33 mouse cellular contexts compared by ENCODE assay signal in genomic region chr10:24292671-24293070, GRCm38 (mm10).
A peak's percentile ranks its signal among the peaks of the same experiment; 100 is the strongest.
DNase-seq lines count a peak whose midpoint lies in the region; ATAC-seq lines count a peak whose summit lies in the region.
"Had no signal": no experiment of that assay in that cellular context is flagged by ENCODE, and none has a peak within 500 bp of the region (broad histone marks: within the 10 kb centered on the region; RNA-seq: fewer than 3 reads in every experiment).

No protein-coding gene starts in this region.

- H3K4me2 ChIP-seq in neural tube, embryonic 15.5 days, result no peak overlapping the region
- H3K4me2 ChIP-seq: embryonic facial prominence, embryonic 12.5 days; embryonic facial prominence, embryonic 15.5 days; heart, embryonic 12.5 days; heart, embryonic 15.5 days; hindbrain, embryonic 13.5 days had no signal

- peak; percentile 1 for DNase-seq in neural tube, embryonic 10.5 days (ENCODE audit: extremely low spot score, low spot score)
- peak; percentile 37 for DNase-seq in 416B (ENCODE audit: low read depth)
- DNase-seq in T-cell, adult 2 months (ENCODE audit: low spot score), result peak; percentile 42
- DNase-seq in kidney, adult 9 months, result no peak
- DNase-seq in adrenal gland, adult (ENCODE audit: inconsistent age in 2 of 2, low spot score in 1 of 2), result no peak
- no peak for DNase-seq in urinary bladder, postnatal 14 days (ENCODE audit: low spot score)
- DNase-seq: adrenal gland, postnatal 10 days; adrenal gland, postnatal 36 days; cerebellum, adult 11 months; cerebellum, adult 2 months; cerebellum, adult 9-11 months; cerebellum, postnatal 25 days; forebrain, postnatal 0 days; gastrocnemius, adult 2 months; gastrocnemius, postnatal 14 days; heart, adult 11 months; heart, postnatal 10 days; heart, postnatal 36 days had no signal

- H3K27me3 ChIP-seq in neural tube, embryonic 15.5 days (replicated peaks), result no peaks in the 10 kb centered on the region
- H3K27me3 ChIP-seq: CH12.LX; embryonic facial prominence, embryonic 12.5 days; embryonic facial prominence, embryonic 15.5 days; heart, embryonic 12.5 days; heart, embryonic 15.5 days; hindbrain, embryonic 13.5 days had no signal

- no peak overlapping the region for H3K9ac ChIP-seq in neural tube, embryonic 15.5 days (replicated peaks)
- H3K9ac ChIP-seq: embryonic facial prominence, embryonic 12.5 days; embryonic facial prominence, embryonic 15.5 days; forebrain, postnatal 0 days; heart, embryonic 12.5 days; heart, embryonic 15.5 days; hindbrain, embryonic 13.5 days had no signal

- H3K27ac ChIP-seq in neural tube, embryonic 15.5 days (replicated peaks), result no peak overlapping the region
- H3K27ac ChIP-seq: embryonic facial prominence, embryonic 12.5 days; embryonic facial prominence, embryonic 15.5 days; gastrocnemius, adult 2 months; heart, embryonic 15.5 days; hindbrain, embryonic 10.5 days; hindbrain, embryonic 13.5 days had no signal

- H3K36me3 ChIP-seq in neural tube, embryonic 15.5 days, result no peaks in the 10 kb centered on the region
- H3K36me3 ChIP-seq: embryonic facial prominence, embryonic 12.5 days; embryonic facial prominence, embryonic 15.5 days; G1E; heart, embryonic 12.5 days; heart, embryonic 15.5 days; hindbrain, embryonic 10.5 days; hindbrain, embryonic 13.5 days had no signal

- no peak for ATAC-seq in neural tube, embryonic 15.5 days (ENCODE audit: low FRiP score)
- 0 out of 2 replicates have a peak, but pooled peaks have one; percentile 30 for ATAC-seq in megakaryocyte, adult 5-6 weeks (ENCODE audit: poor library complexity, severe bottlenecking)
- ATAC-seq: forebrain, embryonic 14.5 days; forebrain, postnatal 0 days; hindbrain, embryonic 16.5 days; inflammation-experienced regulatory T-cells, adult 6 months; intestine, embryonic 16.5 days; Patski had no signal

- WGBS in neural tube, embryonic 15.5 days, result 97% methylated on average over 1 of the region's 1 CpGs

- no peak overlapping the region for H3K4me3 ChIP-seq in neural tube, embryonic 15.5 days (replicated peaks)
- H3K4me3 ChIP-seq: embryonic facial prominence, embryonic 12.5 days; embryonic facial prominence, embryonic 15.5 days; gastrocnemius, adult 2 months; heart, embryonic 12.5 days; heart, embryonic 15.5 days; hindbrain, embryonic 10.5 days; hindbrain, embryonic 13.5 days had no signal

- H3K4me1 ChIP-seq in neural tube, embryonic 15.5 days, result no peaks in the 10 kb centered on the region
- H3K4me1 ChIP-seq: embryonic facial prominence, embryonic 12.5 days; embryonic facial prominence, embryonic 15.5 days; heart, embryonic 12.5 days; heart, embryonic 15.5 days; hindbrain, embryonic 13.5 days had no signal

- no peaks in the 10 kb centered on the region for H3K9me3 ChIP-seq in neural tube, embryonic 15.5 days (replicated peaks)
- H3K9me3 ChIP-seq: embryonic facial prominence, embryonic 12.5 days; embryonic facial prominence, embryonic 15.5 days; G1E; heart, embryonic 12.5 days; heart, embryonic 15.5 days; hindbrain, embryonic 10.5 days; hindbrain, embryonic 13.5 days had no signal

Comparison
In these comparisons a context has a peak if more than half of its experiments do, and no peak if none do; other contexts are left out.
1. DNase-seq: peak in neural tube, embryonic 10.5 days (single experiment), 416B (single experiment) and T-cell, adult 2 months (single experiment); none in kidney, adult 9 months (single experiment), adrenal gland, adult (0 of 2) and urinary bladder, postnatal 14 days (single experiment).